Mouse (Mus musculus) midbrain, postnatal 0 days (tissue): ENCODE data around the gene Otx2. TPM values are rescaled to one million over a fixed set of nuclear protein-coding genes. Genes with fewer than 3 reads are reported as not detected.

ENCODE experiments used
- ATAC-seq: fragments of 200-750 bp; cut with Nextera tagmentation; 2 replicates; pipeline ENCODE4 v1.8.0; 2017; ENCODE audit warnings: moderate number of reproducible peaks, mild to moderate bottlenecking, moderate TSS enrichment, moderate library complexity; ENCODE audit not compliant: low FRiP score
- DNase-seq: peaks from one replicate; pipeline ENCODE4 v3.0.0-alpha.2; 2015; ENCODE audit warnings: low spot score
- H3K27ac ChIP-seq: fragments of 300-500 bp; sonication (generic); 2 replicates; pipeline ENCODE4 v1.5.1; 2014; ENCODE audit warnings: low read depth, mild to moderate bottlenecking, low read length, mixed read lengths
- H3K27me3 ChIP-seq: fragments of 300-500 bp; sonication (generic); 2 replicates; pipeline ENCODE4 v1.6.1; 2014; ENCODE audit warnings: low read length, control low read depth, mixed read lengths; ENCODE audit not compliant: insufficient read depth
- H3K36me3 ChIP-seq: fragments of 300-500 bp; sonication (generic); 2 replicates; pipeline ENCODE4 v1.6.1; 2014; ENCODE audit warnings: low read length, control low read depth, mixed read lengths; ENCODE audit not compliant: insufficient read depth
- H3K4me1 ChIP-seq: fragments of 300-500 bp; sonication (generic); 2 replicates; pipeline ENCODE4 v1.6.1; 2014; ENCODE audit warnings: mild to moderate bottlenecking, control low read depth, antibody characterized with exemption, low read length, mixed read lengths; ENCODE audit not compliant: insufficient read depth
- H3K4me2 ChIP-seq: fragments of 300-500 bp; sonication (generic); 2 replicates; pipeline ENCODE4 v1.6.1; 2014; ENCODE audit warnings: low read depth, mild to moderate bottlenecking, low read length, mixed read lengths; ENCODE audit not compliant: poor library complexity, severe bottlenecking
- H3K4me3 ChIP-seq: fragments of 300-500 bp; sonication (generic); 2 replicates; pipeline ENCODE4 v1.5.1; 2014; ENCODE audit warnings: low read depth, mild to moderate bottlenecking, low read length, moderate library complexity
- H3K9ac ChIP-seq: fragments of 300-500 bp; sonication (generic); replicated peaks from 2 replicates; pipeline ENCODE4 v1.6.1; 2014; ENCODE audit warnings: mild to moderate bottlenecking, low read length, moderate library complexity, mixed read lengths; ENCODE audit not compliant: poor library complexity, severe bottlenecking
- H3K9me3 ChIP-seq: fragments of 300-500 bp; sonication (generic); 2 replicates; pipeline ENCODE4 v1.6.1; 2016; ENCODE audit warnings: low read length, control low read depth
- CTCF ChIP-seq: IDR thresholded peaks from 2 replicates; pipeline ENCODE4 v1.5.1; 2016; ENCODE audit warnings: antibody characterized with exemption, mild to moderate bottlenecking
- WGBS: fragments of 180-500 bp; shearing (Covaris S2); extraction: QIAGEN DNeasy Blood & Tissue Kit; methylation state at CpG from one replicate; pipeline ENCODE4 v1.1.7; 2014; 5-methylcytosine and 5-hydroxymethylcytosine counted together
- polyA plus RNA-seq: library from polyadenylated mRNA; unstranded; fragments of >200 nt; fragmentation: Nextera tagmentation; extraction: Ambion mirVana; gene quantifications from 2 replicates; pipeline ENCODE4 v1.2.1, GENCODE M21; 2015
- total RNA-seq: library from RNA; depleted of rRNA; stranded (reverse); fragments of >200 nt; gene quantifications from 2 replicates; pipeline ENCODE4 v1.2.3, GENCODE M21; 2014; rRNA removed

Gene Otx2
- 90.3 and 93.2 TPM in 2 replicates for total RNA-seq
- 61.2 and 62.0 TPM in 2 replicates for polyA plus RNA-seq

DNA sequence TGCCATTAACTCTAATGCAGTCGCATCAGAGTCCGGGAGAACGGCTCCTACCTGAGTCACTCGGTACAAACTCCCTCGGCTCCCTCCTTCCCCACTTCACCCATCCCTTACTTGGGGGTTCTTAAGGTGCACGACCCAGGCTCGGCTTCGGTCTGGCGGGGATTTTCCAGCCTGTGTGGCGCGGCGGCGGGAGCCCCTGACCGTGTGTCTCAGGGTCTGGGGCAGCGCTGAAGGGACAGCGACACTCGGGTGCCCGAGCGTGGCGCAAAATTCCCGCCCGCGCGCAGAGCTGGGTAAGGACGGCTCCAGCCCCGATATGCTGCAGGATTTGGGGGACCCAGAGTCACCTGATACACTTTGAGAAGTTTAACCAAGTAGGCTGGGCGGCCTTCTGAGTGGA, at the start of gene Otx2:
Gene Otx2, minus strand, starts transcription at position 279 of the 400 bp plus-strand sequence.
- peak within 1 kb of the TSS; percentile 71 for H3K27ac ChIP-seq
- 0 out of 2 replicates have a peak, but pooled peaks have one; percentile 21 for ATAC-seq
- peak within 1 kb of the TSS; percentile 69 for H3K9ac ChIP-seq
- TF ChIP-seq CTCF = no peak
- WGBS = under 1% methylated on average over 27 of the region's 27 CpGs
- H3K4me3 ChIP-seq = peak within 1 kb of the TSS; percentile 43
- H3K36me3 ChIP-seq = no peaks in the 10 kb centered on the region
- no peaks in the 10 kb centered on the region for H3K9me3 ChIP-seq
- 0 out of 2 replicates have a peak, but pooled peaks cover 2% of the 10 kb centered on the region for H3K4me1 ChIP-seq
- H3K4me2 ChIP-seq = peak within 1 kb of the TSS; percentile 73
- no peak for DNase-seq
- H3K27me3 ChIP-seq = peaks cover 10% of the 10 kb centered on the region; the same call in 1 of the 2 replicates

DNA sequence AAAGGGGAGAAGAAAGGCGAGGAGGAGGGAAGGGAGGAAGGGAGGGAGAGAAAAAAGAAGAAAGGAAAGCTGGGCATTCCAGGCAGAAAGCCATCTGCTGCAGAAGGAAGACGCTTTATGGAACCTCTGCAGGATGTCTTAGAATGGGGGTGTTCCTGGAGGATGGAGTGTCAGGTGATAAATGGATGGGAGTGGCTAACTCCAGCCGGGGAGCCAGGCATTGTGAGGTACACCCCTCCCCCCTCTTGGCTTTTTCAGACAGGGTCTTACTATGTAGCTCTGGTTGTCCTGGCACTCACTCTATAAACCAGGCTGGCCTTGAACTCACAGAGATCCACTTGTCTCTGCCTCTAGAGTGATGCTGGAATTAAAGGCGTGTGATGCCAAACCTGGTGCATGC, 49.1 kb upstream of the Otx2 start:
- H3K9ac ChIP-seq = no peak overlapping the region
- WGBS = 58% methylated on average over 4 of the region's 4 CpGs
- H3K27ac ChIP-seq = no peak overlapping the region
- ATAC-seq = no peak
- no peaks in the 10 kb centered on the region for H3K9me3 ChIP-seq
- no peak overlapping the region for H3K4me2 ChIP-seq
- TF ChIP-seq CTCF = no peak
- H3K27me3 ChIP-seq = no peaks in the 10 kb centered on the region
- H3K36me3 ChIP-seq = no peaks in the 10 kb centered on the region
- H3K4me1 ChIP-seq = no peaks in the 10 kb centered on the region
- DNase-seq = no peak
- H3K4me3 ChIP-seq = no peak overlapping the region

DNA sequence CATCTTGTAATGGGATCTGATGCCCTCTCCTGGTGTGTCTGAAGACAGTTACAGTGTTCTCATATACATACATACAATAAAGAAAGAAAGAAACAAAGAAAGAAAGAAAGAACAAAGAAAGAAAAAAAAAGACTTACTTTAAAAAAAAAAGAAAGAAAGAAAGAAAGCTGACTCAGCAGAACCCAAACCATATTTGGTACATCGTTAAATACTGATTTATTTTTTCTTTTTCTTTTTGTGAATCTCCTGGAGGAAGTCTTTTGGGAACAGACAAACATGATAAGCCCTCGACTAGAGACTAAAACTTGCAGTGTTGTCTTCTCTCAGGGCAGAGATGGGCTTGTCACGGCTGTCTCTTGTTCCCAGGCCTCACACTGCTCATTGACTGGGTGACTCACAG, 45.7 kb upstream of the Otx2 start:
- TF ChIP-seq CTCF = no peak

DNA sequence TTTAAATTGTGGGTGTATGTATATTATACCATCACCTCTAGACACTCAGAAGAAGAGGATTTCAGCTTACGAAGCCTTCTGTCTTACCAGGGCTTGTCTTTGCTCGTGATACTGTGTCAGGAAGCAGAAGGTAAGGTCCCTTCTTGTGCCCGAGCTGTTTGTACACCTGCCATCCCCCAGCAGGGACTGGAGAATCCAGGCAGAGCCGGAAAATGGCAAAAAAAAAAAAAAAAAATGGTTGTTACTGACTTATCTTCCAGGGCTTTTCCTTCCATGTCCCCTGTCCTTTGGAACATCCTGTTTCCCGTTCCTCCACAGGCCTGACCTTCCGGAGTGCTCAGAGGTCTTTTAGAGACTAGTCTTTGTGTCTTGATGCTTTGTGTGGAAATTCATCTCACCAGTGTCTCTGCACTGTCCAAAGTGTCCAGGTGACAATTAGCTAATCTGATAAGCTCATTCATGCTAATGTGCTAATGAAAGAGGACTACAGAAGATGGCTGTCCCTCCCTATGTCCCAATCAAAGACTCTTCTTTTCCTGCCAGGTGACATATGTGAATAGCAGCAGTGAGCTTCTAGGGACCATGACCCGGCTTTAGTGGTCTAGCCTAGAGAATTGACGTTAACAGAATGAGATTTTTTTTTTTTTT, 44.1 kb upstream of the Otx2 start:
- Histone ChIP-seq H3K36me3 (no peaks in the 10 kb centered on the region), H3K4me1 (no peaks in the 10 kb centered on the region), H3K9ac (no peak overlapping the region), H3K27me3 (no peaks in the 10 kb centered on the region), H3K4me3 (no peak overlapping the region), H3K4me2 (no peak overlapping the region), H3K9me3 (no peaks in the 10 kb centered on the region), H3K27ac (no peak overlapping the region)
- no peak for TF ChIP-seq CTCF
- peak; percentile 7 for DNase-seq
- ATAC-seq = no peak
- WGBS = 83% methylated on average over 8 of the region's 8 CpGs

More for the DNA sequence above, 45.7 kb upstream of the Otx2 start:
- 76% methylated on average over 3 of the region's 3 CpGs for WGBS
- Histone ChIP-seq H3K4me2 (no peak overlapping the region), H3K4me1 (no peaks in the 10 kb centered on the region), H3K36me3 (no peaks in the 10 kb centered on the region), H3K27ac (no peak overlapping the region), H3K9me3 (no peaks in the 10 kb centered on the region), H3K4me3 (no peak overlapping the region), H3K27me3 (no peaks in the 10 kb centered on the region), H3K9ac (no peak overlapping the region)
- ATAC-seq (no peak), DNase-seq (no peak)

DNA sequence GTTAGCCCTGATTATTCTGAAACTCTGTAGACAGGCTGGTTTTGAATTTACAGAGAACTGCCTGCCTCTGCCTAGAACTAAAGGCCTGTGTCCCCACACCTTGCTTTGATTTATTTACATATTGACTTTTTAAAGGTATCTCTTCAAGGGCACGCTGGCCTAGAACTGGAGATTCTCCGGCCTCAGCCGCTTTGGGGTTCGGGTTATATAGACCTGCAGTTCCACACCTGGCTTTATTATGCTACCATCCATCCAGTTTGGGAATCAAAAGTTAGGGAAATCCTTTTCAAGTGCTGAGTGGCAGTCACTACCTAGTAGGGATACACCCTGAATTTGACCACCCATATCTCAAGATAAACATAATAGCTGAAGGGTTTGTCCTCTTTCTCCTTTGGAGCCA, 42.8 kb upstream of the Otx2 start:
- TF ChIP-seq CTCF = no peak
- Histone ChIP-seq H3K9ac (no peak overlapping the region), H3K4me2 (no peak overlapping the region), H3K27me3 (no peaks in the 10 kb centered on the region), H3K36me3 (no peaks in the 10 kb centered on the region), H3K27ac (no peak overlapping the region), H3K4me3 (no peak overlapping the region), H3K9me3 (no peaks in the 10 kb centered on the region), H3K4me1 (no peaks in the 10 kb centered on the region)
- no peak for DNase-seq
- ATAC-seq = no peak
- WGBS = 96% methylated on average over 4 of the region's 4 CpGs

DNA sequence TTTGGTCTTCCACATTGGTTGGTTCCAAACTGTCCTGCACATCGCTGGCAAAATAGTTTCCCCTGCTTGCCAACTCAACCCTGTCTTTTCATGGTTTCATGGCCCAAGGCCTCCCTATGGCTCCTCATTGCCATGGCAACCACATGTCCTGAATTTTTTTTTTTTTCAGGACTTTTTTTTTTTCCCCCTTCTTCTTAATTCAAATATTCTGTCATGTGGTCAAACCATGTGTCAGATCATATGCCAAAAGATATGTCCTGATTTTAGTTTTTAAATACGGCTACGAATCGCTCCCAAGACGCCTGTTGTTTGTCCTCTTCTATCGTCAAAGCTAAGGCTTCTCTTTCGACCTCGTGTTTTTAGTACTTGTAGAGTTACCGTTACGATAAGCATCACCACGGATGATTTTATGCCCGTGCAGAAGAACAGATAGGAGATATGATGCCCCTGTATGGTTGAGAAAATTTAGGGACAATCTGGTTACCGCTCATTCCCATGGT, 37.3 kb upstream of the Otx2 start:
- 0 out of 2 replicates have a peak overlapping the region, but pooled peaks have one; percentile 13 for H3K9ac ChIP-seq
- H3K4me3 ChIP-seq = no peak overlapping the region
- H3K4me1 ChIP-seq = no peaks in the 10 kb centered on the region
- no peaks in the 10 kb centered on the region for H3K27me3 ChIP-seq
- peak overlapping the region; percentile 28; the same call in 1 of the 2 replicates for H3K4me2 ChIP-seq
- WGBS = 34% methylated on average over 13 of the region's 13 CpGs
- no peaks in the 10 kb centered on the region for H3K9me3 ChIP-seq
- DNase-seq (peak; percentile 79), ATAC-seq (0 out of 2 replicates have a peak, but pooled peaks have one; percentile 52)
- H3K36me3 ChIP-seq = no peaks in the 10 kb centered on the region
- peak overlapping the region; percentile 32; the same call in 1 of the 2 replicates for H3K27ac ChIP-seq
- TF ChIP-seq CTCF = no peak
